Mouse (Mus musculus) ES-Bruce4 (cell line): Measurements from ENCODE around the gene Apoe.

Experiments used
- CTCF ChIP-seq: IDR thresholded peaks from one replicate; pipeline ENCODE4 v1.8.1; 2011; ENCODE audit warnings: low read depth, low read length
- POLR2A ChIP-seq: IDR thresholded peaks from one replicate; pipeline ENCODE4 v1.8.1; 2011; ENCODE audit warnings: low read length; ENCODE audit not compliant: insufficient read depth

DNA sequence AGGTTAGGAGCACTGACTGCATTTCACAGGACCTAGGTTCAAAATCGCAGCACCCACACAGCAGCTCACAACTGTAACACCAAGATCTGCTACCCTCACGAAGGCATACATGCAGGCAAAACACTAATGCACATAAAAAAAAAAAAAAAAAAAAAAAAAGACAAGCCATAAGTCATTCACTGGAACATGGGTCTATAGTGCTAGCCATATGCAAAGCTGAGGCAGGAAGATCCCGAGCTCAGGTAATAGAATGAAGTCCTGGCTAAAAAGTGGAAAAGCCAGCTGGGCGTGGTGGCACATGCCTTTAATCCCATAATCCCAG lies 800 bp upstream of the Apoe start:
- TF ChIP-seq CTCF (no peak), POLR2A (no peak)
